Mouse (Mus musculus) neural tube, embryonic 12.5 days (tissue): ENCODE results near the gene S100a1. TPM values are rescaled to one million over a fixed set of nuclear protein-coding genes. Genes with fewer than 3 reads are reported as not detected.

Source experiments
- ATAC-seq: fragments of 200-750 bp; cut with Nextera tagmentation; 2 replicates; pipeline ENCODE4 v1.8.0; 2017; ENCODE audit warnings: low read depth, mild to moderate bottlenecking, moderate TSS enrichment, moderate library complexity; ENCODE audit not compliant: low FRiP score
- H3K27ac ChIP-seq: fragments of 300-500 bp; sonication (generic); 2 replicates; pipeline ENCODE4 v1.5.1; 2016
- H3K27me3 ChIP-seq: fragments of 300-500 bp; sonication (generic); replicated peaks from 2 replicates; pipeline ENCODE4 v1.6.1; 2016; ENCODE audit warnings: mild to moderate bottlenecking
- H3K36me3 ChIP-seq: fragments of 300-500 bp; sonication (generic); 2 replicates; pipeline ENCODE4 v1.6.1; 2016; ENCODE audit warnings: mild to moderate bottlenecking
- H3K4me1 ChIP-seq: fragments of 300-500 bp; sonication (generic); 2 replicates; pipeline ENCODE4 v1.6.1; 2016
- H3K4me2 ChIP-seq: fragments of 300-500 bp; sonication (generic); replicated peaks from 2 replicates; pipeline ENCODE4 v1.6.1; 2016; ENCODE audit warnings: mild to moderate bottlenecking
- H3K4me3 ChIP-seq: fragments of 300-500 bp; sonication (generic); 2 replicates; pipeline ENCODE4 v1.5.1; 2016
- H3K9ac ChIP-seq: fragments of 300-500 bp; sonication (generic); 2 replicates; pipeline ENCODE4 v1.6.1; 2016; ENCODE audit warnings: mild to moderate bottlenecking
- H3K9me3 ChIP-seq: fragments of 300-500 bp; sonication (generic); 2 replicates; pipeline ENCODE4 v1.6.1; 2016; ENCODE audit warnings: mild to moderate bottlenecking
- WGBS: fragments of 180-500 bp; shearing (Covaris S2); methylation state at CpG from one replicate; pipeline ENCODE4 v1.1.7; 2016; 5-methylcytosine and 5-hydroxymethylcytosine counted together
- polyA plus RNA-seq: library from polyadenylated mRNA; unstranded; fragments of >200 nt; fragmentation: Nextera tagmentation; extraction: Ambion mirVana; gene quantifications from 2 replicates; pipeline ENCODE4 v1.2.1, GENCODE M21; 2016

Gene S100a1
- polyA plus RNA-seq, result 5.0 and 7.2 TPM in 2 replicates

- peak within 1 kb of the TSS; percentile 26 for H3K4me3 ChIP-seq
- H3K27ac ChIP-seq, result no peak within 1 kb of the TSS
- ATAC-seq, result 0 out of 2 replicates have a peak, but pooled peaks have one; percentile 13
- no peaks in the 10 kb centered on the region for H3K9me3 ChIP-seq
- peaks cover 22% of the 10 kb centered on the region for H3K27me3 ChIP-seq
- H3K9ac ChIP-seq, result 0 out of 2 replicates have a peak within 1 kb of the TSS, but pooled peaks have one; percentile 2
- H3K4me2 ChIP-seq, result peak within 1 kb of the TSS; percentile 66
- H3K4me1 ChIP-seq, result peaks cover 14% of the 10 kb centered on the region
- no peaks in the 10 kb centered on the region for H3K36me3 ChIP-seq
- 3% methylated on average over 25 of the region's 25 CpGs for WGBS
Observed at GRCm38 (mm10) chr3:90513796-90514590, at the start of gene S100a1, which contains the start of gene S100a13. Gene S100a1, minus strand, starts transcription at chr3:90514392. Gene S100a13, plus strand, starts transcription at chr3:90514435.

GRCm38 (mm10) chr3:90560008-90560628 lies 45.9 kb upstream of the S100a1 start, which contains the start of gene S100a3:
Gene S100a3, plus strand, starts transcription at chr3:90560578.
- Histone ChIP-seq H3K4me3 (no peak within 1 kb of the TSS), H3K27me3 (no peaks in the 10 kb centered on the region), H3K36me3 (no peaks in the 10 kb centered on the region), H3K4me1 (no peaks in the 10 kb centered on the region), H3K4me2 (no peak within 1 kb of the TSS), H3K27ac (no peak within 1 kb of the TSS), H3K9me3 (no peaks in the 10 kb centered on the region), H3K9ac (no peak within 1 kb of the TSS)
- ATAC-seq, result no peak
- WGBS, result 72% methylated on average over 6 of the region's 6 CpGs

GRCm38 (mm10) chr3:90555954-90556353 lies 41.8 kb upstream of the S100a1 start:
- Histone ChIP-seq H3K36me3 (no peaks in the 10 kb centered on the region), H3K4me3 (no peak overlapping the region), H3K4me1 (no peaks in the 10 kb centered on the region), H3K9me3 (no peaks in the 10 kb centered on the region), H3K27ac (no peak overlapping the region), H3K4me2 (no peak overlapping the region), H3K27me3 (no peaks in the 10 kb centered on the region), H3K9ac (no peak overlapping the region)
- WGBS, result 42% methylated on average over 5 of the region's 5 CpGs
- ATAC-seq, result peak; percentile 76

- Histone ChIP-seq H3K4me3 (no peak overlapping the region), H3K9ac (no peak overlapping the region), H3K4me2 (no peak overlapping the region), H3K4me1 (no peaks in the 10 kb centered on the region), H3K9me3 (no peaks in the 10 kb centered on the region), H3K27me3 (no peaks in the 10 kb centered on the region), H3K27ac (no peak overlapping the region), H3K36me3 (no peaks in the 10 kb centered on the region)
- WGBS, result 89% methylated on average over 2 of the region's 2 CpGs
- ATAC-seq, result no peak
Observed at GRCm38 (mm10) chr3:90552231-90552630, 38.0 kb upstream of the S100a1 start.

GRCm38 (mm10) chr3:90550421-90550790 lies 36.2 kb upstream of the S100a1 start:
- H3K27me3 ChIP-seq, result no peaks in the 10 kb centered on the region
- H3K4me1 ChIP-seq, result no peaks in the 10 kb centered on the region
- H3K4me3 ChIP-seq, result no peak overlapping the region
- no peak overlapping the region for H3K9ac ChIP-seq
- no peaks in the 10 kb centered on the region for H3K36me3 ChIP-seq
- 84% methylated on average over 2 of the region's 2 CpGs for WGBS
- no peak for ATAC-seq
- no peaks in the 10 kb centered on the region for H3K9me3 ChIP-seq
- H3K4me2 ChIP-seq, result no peak overlapping the region
- H3K27ac ChIP-seq, result no peak overlapping the region

- ATAC-seq, result no peak
- WGBS, result 56% methylated on average over 5 of the region's 5 CpGs
- Histone ChIP-seq H3K27ac (no peak overlapping the region), H3K27me3 (no peaks in the 10 kb centered on the region), H3K4me1 (no peaks in the 10 kb centered on the region), H3K4me3 (no peak overlapping the region), H3K4me2 (no peak overlapping the region), H3K36me3 (no peaks in the 10 kb centered on the region), H3K9me3 (no peaks in the 10 kb centered on the region), H3K9ac (no peak overlapping the region)
Observed at GRCm38 (mm10) chr3:90549676-90550420, 35.7 kb upstream of the S100a1 start.

- ATAC-seq, result peak; percentile 45; the same call in 1 of the 2 replicates
- Histone ChIP-seq H3K27ac (no peak overlapping the region), H3K9me3 (no peaks in the 10 kb centered on the region), H3K9ac (peak overlapping the region; percentile 10; the same call in 1 of the 2 replicates), H3K4me2 (0 out of 2 replicates have a peak overlapping the region, but pooled peaks have one; percentile 5), H3K36me3 (no peaks in the 10 kb centered on the region), H3K4me3 (no peak overlapping the region), H3K27me3 (no peaks in the 10 kb centered on the region), H3K4me1 (peaks cover 3% of the 10 kb centered on the region; the same call in 1 of the 2 replicates)
- 60% methylated on average over 4 of the region's 4 CpGs for WGBS
Observed at GRCm38 (mm10) chr3:90540904-90541303, 26.7 kb upstream of the S100a1 start.

- Histone ChIP-seq H3K4me1 (peaks cover 3% of the 10 kb centered on the region; the same call in 1 of the 2 replicates), H3K4me3 (no peak overlapping the region), H3K9me3 (no peaks in the 10 kb centered on the region), H3K9ac (no peak overlapping the region), H3K27ac (no peak overlapping the region), H3K36me3 (no peaks in the 10 kb centered on the region), H3K4me2 (no peak overlapping the region), H3K27me3 (no peaks in the 10 kb centered on the region)
- ATAC-seq, result no peak
- WGBS, result 85% methylated on average over 5 of the region's 5 CpGs
Observed at GRCm38 (mm10) chr3:90537905-90538296, 23.7 kb upstream of the S100a1 start.

GRCm38 (mm10) chr3:90537141-90537904 lies 23.1 kb upstream of the S100a1 start, which contains the start of gene S100a16:
Gene S100a16, plus strand, starts transcription at chr3:90537254.
- Histone ChIP-seq H3K9ac (no peak within 1 kb of the TSS), H3K4me2 (no peak within 1 kb of the TSS), H3K4me1 (peaks cover 3% of the 10 kb centered on the region; the same call in 1 of the 2 replicates), H3K27ac (no peak within 1 kb of the TSS), H3K27me3 (no peaks in the 10 kb centered on the region), H3K4me3 (no peak within 1 kb of the TSS), H3K9me3 (no peaks in the 10 kb centered on the region), H3K36me3 (no peaks in the 10 kb centered on the region)
- 51% methylated on average over 10 of the region's 10 CpGs for WGBS
- no peak for ATAC-seq

- Histone ChIP-seq H3K27ac (no peak overlapping the region), H3K4me1 (no peaks in the 10 kb centered on the region; the same call in 1 of the 2 replicates), H3K4me3 (no peak overlapping the region), H3K36me3 (no peaks in the 10 kb centered on the region), H3K9me3 (no peaks in the 10 kb centered on the region), H3K27me3 (no peaks in the 10 kb centered on the region), H3K9ac (no peak overlapping the region), H3K4me2 (no peak overlapping the region)
- ATAC-seq, result no peak
- WGBS, result 68% methylated on average over 1 of the region's 1 CpGs
Observed at GRCm38 (mm10) chr3:90535446-90535845, 21.3 kb upstream of the S100a1 start.

- no peaks in the 10 kb centered on the region for H3K36me3 ChIP-seq
- H3K9me3 ChIP-seq, result no peaks in the 10 kb centered on the region
- no peak overlapping the region for H3K4me2 ChIP-seq
- H3K4me1 ChIP-seq, result no peaks in the 10 kb centered on the region
- no peak overlapping the region for H3K4me3 ChIP-seq
- no peaks in the 10 kb centered on the region for H3K27me3 ChIP-seq
- H3K27ac ChIP-seq, result no peak overlapping the region
- ATAC-seq, result no peak
- 67% methylated on average over 5 of the region's 5 CpGs for WGBS
- no peak overlapping the region for H3K9ac ChIP-seq
Observed at GRCm38 (mm10) chr3:90531713-90532112, 17.5 kb upstream of the S100a1 start.
